Mouse (Mus musculus): ENCODE results near the gene Sit1.

The Sit1 gene

DNA sequence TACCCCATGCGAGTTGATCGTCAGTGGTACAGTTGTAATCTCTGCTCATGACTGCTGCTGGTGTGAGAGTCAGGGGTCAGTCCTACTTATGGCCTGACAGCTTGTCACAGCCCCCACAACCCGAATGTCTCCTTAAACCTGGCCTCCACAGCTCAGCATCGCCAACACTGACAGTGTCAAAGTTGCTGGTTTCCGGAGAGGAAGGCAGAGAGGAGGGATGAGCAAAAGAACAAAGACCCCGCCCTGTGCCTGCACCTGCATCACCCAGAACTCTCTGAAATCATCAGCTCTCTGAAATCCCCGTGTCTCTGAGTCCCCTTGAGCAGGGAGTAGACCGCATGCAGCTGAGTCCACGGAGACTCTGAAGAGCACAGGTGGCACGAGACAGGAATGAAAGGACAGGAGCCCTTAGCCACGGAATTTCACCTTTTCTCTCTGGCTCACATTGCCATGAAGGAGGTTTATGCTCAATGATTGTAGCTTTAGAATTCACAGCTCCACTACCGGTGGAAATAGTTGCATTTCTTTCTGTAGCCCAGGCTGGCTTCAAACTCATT is at the start of gene Sit1:
Gene Sit1 (minus strand): TSS at position 200 of the 557 bp plus-strand sequence.
- DNase-seq (ENCODE audit: low read depth, low spot score): no peak

DNA sequence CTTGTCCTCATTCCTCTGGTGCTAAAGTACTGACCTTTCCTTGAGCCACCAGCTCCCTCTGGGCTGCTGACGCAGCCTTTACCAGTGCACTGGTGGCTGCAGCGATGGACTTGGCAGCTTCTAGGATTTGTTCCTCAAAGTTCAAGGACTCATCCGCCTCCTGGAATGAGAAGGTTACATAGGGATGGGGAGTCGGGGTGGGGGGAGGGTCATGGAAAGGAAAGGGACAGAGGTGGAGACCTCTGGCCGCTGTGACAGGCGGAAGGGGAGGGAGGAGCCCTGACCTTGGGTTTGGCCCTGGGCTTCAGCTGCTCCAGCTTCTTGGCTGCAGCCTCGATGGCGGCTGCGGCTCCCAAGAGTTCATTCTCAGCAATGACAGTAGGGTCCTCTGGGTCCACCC is 49.7 kb upstream of the Sit1 start:
- no peak for DNase-seq (ENCODE audit: low read depth, low spot score)

DNA sequence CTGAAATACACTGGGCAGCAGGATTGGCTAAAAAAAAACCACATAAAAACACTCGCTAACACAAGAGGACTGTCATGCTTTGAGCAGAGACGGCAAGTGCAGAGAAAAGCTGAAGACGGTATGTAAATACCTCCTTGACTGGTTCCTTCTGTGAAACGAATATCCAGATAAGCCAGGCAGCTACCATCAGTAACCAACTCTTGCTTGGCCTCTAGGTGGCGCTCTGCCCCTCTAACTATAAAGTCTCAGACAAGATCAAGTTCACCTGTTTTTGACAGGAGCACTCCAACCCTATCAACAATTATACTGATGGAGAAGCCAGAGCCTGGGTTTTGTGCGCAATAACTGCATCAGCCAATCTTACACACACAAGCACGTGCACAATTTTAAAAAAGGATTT is 47.0 kb upstream of the Sit1 start:
- peak; percentile 79 for DNase-seq (ENCODE audit: low read depth, low spot score)

DNA sequence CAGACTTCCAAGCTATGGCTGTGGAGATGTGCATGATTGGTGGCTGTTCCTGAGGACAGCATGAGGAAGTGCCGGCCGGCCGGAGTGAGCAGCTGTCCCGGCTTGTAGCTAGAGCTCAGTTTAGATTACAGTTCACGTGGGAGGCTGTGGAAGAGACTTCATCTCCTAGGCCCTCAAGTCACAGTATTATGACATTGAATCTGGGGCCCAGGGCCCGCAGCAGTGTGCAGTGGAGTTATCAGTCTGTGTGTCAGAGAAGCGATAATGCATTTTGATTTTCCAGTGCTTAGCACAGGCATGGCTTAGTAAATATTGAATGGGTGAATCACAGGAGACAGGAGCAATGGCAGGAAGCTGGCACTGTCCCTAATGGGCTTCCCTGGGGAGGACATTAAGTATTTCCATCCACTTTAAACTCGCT is 46.6 kb upstream of the Sit1 start:
- no peak for DNase-seq (ENCODE audit: low read depth, low spot score)

DNA sequence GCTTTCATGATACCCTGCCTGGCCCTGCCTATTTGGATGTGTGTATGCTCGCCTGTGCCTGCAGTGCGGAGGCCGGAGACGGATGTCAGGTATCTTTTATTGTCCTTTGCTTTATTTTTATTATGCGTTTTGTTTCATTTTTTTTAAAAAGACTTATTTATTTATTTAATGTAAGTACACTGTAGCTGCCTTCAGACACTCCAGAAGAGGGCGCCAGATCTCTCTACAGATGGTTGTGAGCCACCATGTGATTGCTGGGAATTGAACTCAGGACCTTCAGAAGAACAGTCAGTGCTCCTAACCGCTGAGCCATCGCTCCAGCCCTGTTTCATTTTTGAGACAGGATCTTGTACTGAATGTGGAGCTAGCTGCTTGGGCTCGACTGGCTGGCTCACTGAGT is 45.0 kb upstream of the Sit1 start:
- no peak for DNase-seq (ENCODE audit: low read depth, low spot score)

DNA sequence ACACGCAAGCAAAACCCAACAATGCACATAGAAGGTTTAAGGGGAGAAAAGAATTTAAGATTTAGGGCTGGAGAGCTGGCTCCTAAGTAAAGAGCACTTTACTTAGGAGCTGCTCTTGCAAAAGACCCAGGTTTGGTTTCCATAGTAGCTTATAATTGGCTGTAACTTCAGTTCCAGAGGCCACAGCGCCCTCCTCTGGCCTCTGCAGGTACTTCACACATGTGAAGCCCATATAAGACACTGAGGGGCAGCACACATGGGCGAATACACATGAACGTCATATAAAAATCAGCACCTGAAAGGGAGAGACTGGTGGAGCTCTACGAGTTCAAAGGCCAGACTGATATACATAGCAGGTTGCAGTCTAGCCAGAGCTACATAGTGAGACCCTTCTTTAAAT is 44.3 kb upstream of the Sit1 start:
- DNase-seq (ENCODE audit: low read depth, low spot score): no peak

DNA sequence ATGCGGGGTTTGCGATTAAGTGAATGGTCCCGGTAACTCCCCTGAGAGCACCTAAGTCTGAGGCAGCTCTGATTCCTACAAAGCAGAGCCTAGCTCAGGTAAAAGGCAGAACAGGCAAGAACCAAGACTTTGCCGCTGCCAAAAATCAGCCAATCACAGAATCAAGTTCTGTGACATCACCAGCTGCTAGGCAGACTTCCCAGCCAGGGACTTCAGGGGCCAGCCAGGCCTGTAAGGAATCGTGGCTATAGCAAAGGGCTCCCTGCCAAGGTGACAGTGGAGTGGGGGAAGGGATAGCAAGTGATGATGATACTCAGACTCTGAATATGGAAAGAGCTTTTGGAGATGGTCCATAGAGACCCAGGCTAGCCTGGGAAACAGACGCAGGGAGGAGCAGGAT is 36.4 kb upstream of the Sit1 start:
- peak; percentile 58 for DNase-seq (ENCODE audit: low read depth, low spot score)

DNA sequence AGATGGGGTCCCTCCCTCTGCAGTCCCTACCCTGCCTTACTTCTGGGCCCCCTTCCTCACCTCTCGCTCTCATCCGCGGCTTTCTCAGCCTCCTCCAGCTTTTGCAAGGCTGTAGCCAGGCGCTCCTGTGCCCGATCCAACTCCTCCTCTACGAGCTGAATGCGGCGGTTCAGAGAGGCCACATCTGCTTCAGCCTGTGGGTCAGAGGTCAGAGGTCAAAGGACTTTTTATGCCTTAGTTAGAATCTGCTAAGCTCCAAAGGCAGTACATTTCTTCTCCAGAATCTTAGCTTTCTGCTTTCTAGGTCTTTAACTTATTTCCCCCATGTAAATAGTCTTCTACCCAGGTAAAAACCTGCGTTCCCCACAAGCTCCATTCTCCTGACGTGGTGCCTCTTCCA is 36.0 kb upstream of the Sit1 start:
- no peak for DNase-seq (ENCODE audit: low read depth, low spot score)

DNA sequence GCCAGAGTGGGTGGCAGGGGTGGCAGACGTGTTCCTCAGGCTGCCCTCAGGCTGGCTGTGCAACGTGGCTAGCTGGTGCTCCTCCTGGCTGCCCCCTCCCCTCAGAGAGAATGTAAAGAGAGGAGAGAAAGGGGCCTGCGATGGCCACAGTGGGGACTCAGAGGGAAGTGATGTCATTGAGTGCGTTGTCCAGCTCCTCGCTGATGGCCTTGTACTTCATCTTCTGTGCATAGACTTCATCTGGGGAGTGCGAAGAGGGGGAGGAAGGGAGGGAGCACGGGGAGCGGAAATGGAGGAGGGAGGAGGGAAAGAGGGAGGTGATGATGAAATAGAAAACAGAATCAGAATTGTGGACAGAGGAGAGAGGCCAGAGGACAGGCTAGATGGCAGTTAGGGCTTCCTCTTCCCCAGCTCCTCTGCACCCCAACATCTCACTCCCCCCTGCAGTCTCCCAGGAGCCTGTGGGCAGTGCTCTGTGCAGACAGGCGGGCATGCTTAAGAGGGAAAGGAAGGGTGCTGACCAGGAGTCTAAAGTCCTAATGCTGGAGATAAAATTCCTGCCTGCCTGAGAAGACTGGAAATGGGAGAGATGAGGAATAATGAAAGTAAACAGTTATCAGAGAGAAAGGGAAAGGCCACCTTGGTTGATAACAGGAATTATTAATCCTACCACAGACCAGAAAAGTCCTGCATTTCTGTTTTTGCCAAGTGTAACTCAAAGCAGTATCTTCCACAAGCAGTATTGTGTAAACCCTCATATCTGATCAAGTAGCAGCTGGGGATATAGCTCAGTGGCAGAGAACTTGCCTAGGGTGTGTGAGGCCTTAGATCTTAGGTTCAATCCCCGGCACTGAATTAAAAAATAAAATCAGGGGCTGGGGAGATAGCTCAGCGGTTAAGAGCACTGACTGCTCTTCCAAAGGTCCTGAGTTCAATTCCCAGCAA is 32.5 kb upstream of the Sit1 start:
- DNase-seq (ENCODE audit: low read depth, low spot score): no peak

DNA sequence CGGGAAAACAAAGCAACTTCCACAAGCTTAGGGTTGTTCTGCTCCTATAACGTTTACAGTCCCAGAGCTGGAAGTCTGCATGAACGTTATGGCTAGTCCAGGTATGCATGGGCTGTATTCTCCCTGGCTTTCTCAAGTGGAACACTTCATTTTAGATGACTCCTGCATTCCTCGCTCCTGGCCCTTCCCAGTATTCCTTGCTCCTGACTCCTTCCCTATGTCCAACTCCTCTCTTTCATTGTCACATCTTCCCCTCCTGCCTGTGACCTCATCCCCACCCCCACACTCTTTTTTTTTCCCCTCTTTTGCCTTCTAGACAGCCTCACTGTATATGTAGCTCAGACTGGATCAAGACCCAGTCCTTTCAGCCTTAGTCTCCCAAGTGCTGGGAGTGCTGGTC is 30.3 kb upstream of the Sit1 start:
- no peak for DNase-seq (ENCODE audit: low read depth, low spot score)

DNA sequence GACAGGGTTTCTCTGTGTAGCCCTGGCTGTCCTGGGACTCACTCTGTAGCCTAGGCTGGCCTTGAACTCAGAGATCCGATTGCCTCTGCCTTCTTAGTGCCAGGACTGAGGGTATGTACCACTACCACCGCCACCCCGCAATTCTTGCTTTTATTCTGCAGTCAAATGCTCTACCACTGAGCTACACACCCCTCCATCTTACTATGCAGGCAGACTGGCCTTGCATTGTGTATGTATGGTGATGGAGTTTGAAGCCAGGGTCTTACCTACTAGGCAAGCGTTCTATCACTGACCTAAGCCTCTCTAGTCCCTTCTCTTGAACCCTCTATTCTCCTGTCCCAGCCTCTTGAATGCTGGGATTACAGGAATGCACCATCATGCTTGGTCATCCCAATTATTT is 29.8 kb upstream of the Sit1 start:
- DNase-seq (ENCODE audit: low read depth, low spot score): no peak

DNA sequence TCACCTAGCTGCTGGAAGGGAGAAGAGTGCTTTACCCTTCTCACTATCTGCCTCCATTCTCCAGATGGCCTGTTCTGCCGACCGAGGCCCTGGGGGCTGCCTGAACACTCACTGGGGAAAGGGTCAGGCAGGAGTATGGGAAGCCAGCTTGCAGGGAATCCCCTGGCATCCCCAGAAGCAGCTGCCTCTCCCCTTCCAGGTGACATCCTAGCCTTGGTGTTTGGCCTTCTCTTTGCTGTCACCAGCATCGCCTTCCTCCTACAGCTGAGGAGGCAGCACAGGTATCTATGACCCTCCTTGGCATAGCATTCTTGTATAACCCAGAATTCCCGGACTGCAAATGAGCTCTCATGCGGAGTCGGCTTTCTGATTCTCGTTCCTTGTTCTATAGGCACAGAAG is 29.1 kb upstream of the Sit1 start:
- DNase-seq (ENCODE audit: low read depth, low spot score): no peak

DNA sequence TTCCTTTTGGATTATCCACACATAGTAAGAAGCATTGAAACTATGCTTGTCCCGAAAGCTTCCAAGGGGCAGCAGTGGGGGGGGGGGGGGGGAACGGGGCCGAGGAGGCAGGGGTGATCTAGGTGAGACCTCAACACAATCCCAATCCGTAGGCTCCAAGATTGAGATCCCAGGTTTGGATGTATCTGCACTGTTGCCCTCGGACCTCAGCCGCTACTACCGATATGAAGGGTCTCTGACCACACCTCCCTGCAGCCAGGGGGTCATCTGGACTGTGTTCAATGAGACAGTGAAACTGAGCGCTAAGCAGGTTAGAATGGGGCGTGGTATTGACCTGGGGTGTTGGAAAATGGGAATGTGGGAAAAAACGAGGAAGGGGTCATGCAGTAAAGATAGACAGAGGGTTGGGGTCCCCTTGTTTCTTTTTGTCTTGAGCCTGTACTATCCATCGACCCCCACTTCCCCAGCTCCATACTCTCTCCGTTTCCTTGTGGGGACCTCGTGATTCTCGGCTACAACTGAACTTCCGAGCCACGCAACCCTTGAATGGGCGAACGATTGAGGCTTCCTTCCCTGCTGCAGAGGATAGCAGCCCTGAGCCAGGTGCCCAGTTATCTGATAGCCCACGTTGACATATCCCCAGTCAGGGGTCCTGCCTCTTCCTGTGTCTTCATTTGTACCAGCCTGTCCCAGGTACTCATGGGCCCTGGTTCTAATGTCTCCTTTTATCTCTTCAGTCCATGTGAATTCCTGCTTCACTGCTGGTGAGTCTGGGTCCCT is 28.3 kb upstream of the Sit1 start:
- DNase-seq (ENCODE audit: low read depth, low spot score): no peak

DNA sequence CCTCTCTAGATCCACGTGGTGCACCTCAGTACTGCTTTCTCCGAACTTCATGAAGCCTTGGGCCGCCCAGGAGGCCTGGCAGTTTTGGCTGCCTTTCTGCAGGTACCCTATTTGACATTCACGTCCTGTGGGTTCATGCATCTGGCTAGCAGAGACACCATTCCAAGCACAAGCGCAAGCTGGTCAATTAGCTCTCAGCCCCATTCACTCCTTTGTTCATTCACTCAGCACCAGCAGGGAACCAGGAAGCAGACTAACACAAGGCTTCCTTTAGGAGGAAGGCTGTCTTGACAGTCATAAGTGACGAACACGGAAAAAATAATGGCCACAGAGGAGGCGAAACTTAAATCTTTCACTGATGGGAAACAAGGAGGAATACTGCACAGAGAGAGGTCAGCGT is 25.6 kb upstream of the Sit1 start:
- no peak for DNase-seq (ENCODE audit: low read depth, low spot score)

DNA sequence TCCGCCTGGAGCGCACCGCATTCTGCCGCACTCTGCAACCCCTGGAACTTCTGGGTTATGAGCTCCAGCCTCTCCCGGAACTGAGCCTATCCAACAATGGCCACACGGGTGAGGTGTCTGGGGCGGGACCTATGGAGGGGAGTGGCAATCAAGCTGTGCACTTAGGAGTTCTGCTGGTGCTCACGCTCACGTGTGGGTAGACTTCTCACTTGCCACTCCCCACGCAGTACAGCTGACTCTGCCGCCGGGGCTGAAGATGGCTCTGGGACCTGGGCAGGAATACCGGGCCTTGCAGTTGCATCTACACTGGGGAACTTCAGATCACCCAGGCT is 25.1 kb upstream of the Sit1 start:
- no peak for DNase-seq (ENCODE audit: low read depth, low spot score)

DNA sequence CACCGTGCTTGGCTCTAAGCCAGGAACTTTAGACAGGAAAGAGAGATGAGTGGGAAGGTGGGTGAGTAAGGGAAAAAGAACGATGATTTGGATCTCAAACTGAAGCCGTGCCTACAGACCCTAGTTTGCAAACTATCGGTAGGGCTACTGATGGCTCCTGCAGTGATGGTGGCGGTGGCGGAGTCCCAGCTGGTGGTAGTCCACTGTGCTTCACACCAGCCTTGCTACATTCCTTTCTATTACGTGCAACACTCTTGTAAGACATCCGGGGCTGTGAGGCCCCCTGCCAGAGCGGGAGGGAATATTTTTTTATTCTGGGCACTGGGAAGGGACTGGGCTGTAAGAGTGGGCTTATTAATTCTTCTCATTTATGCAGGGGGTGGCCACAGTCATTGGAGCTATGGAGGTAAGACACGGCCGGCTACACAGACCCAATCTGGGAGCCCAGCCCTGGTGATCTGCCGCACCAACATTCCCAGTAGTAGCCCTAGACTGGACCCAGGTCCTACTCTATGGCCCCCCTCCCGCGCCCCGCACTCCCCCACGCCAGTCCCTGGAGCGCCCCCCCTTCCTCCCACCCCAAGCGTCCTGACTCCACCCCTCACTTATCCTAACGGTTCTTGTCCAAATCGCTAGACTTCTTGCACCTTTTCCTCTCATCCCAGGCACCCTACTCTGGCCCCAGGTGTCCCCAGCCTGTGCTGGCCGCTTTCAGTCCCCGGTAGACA is 24.6 kb upstream of the Sit1 start:
- no peak for DNase-seq (ENCODE audit: low read depth, low spot score)

DNA sequence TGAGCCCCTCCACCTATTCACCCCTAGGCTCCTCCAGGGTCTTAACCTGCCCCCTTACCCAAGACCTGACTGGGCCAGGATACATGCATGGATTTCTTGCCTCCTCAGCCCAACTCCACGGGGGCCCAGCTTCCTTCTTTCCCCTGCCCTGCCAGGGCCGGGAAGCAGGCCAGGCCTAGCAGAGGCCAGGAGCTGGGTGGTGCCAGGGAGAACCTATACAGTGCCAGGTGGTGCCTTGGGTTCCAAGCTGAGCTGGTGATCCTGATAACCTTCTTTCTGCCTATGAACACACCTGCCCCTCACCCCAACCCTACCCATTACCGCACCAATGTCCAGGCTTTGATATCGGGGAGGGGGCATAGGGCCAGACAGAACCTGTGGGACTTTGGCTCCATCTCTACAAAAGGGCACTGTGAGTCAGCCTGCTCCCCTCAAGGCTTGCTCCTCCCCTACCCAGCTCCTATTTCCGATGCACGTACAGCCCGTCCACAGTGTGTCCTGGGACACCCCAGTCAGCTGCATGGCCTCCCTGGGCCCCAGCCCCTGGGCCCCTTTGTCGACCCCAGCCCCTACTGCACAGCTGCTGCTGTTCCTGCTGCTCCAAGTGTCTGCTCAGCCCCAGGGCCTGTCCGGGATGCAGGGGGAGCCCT is 23.1 kb upstream of the Sit1 start, which contains the start of gene Car9:
Gene Car9 (plus strand): TSS at position 431 of the 650 bp plus-strand sequence.
- no peak for DNase-seq (ENCODE audit: low read depth, low spot score)

DNA sequence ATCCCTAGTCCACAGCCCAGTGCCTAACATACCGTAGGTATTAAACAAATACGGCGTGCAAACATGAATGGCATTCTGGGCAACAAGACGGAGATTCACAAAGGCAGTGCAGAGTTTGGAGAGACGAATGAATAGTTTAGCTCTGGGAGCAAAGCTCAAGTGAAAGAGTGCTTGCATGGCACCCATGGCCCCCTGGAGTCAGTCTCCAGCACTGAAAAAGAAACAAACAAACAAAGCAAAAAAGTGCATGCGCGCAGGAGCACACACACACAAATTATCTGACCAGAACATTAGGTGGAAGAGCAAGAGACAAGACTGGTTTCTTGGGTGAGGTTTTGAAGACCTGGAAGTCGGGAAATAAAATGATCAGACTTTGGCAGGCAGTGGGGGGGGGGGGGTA is 22.5 kb upstream of the Sit1 start:
- DNase-seq (ENCODE audit: low read depth, low spot score): no peak

DNA sequence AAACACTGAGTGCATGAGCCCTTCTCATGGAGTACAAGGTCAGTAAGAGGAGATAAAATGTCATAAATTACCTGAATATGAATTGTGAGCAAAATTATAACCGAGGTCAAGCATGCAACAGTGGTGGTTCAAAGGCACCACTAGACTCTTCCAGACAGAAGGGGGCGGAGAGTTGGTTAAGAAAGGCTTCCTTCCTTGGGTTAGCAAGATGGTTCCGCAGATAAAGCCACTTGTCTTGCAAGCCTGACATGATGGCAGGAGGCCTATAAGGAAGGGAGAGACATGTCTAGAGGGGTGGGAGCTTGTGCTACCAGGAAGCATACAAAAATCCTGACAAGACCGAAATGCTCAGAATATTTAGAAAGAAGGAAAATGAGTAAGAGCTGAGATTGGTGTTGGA is 20.7 kb upstream of the Sit1 start:
- no peak for DNase-seq (ENCODE audit: low read depth, low spot score)

DNA sequence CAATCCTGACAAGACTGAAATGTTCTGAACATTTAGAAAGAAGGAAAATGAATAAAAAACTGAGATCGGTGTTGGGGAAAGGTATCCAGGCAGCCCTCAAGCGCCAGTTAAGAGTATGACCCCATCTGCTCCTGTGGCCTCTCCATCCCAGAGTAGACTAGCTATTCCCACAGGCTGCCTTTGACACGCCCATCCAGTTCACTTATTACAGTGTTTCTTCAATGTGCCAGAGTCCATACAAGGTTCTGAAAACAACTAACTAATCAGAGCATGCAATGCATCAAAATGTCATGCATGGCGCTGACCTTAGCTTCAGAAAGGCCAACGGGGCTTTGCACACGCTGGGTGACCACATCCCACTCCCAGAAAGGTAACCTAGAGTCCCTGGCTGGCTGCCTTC is 20.0 kb upstream of the Sit1 start:
- no peak for DNase-seq (ENCODE audit: low read depth, low spot score)

DNA sequence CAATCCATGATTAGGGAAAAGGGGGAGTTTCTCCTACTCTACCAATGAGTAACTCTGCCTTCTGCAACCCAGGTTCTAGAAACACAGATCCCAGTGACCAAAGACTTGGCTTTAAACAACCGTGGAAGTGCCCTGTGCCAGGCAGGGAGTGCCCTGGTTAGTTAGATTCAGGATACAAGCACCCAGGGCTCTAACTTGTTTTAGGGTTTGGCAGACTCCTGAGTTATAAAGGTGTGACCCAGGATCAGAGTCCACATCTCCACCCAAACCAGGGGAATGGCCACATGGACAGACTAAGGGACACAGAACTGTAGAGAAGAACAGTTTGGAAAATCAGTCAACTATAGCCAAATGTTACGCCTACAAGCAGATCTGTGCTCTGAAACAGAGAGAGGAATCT is 19.5 kb upstream of the Sit1 start:
- DNase-seq (ENCODE audit: low read depth, low spot score): no peak
